Mouse (Mus musculus): ENCODE results near the gene Rmnd5b.
A peak's percentile ranks its signal among the peaks of the same experiment; 100 is the strongest.

Rmnd5b gene

GRCm38 (mm10) chr11:51591915-51592314 is 43.8 kb downstream of the Rmnd5b start:
- no peak for DNase-seq (ENCODE audit: low read depth, low spot score)

- DNase-seq (ENCODE audit: low read depth, low spot score) = no peak
Observed at GRCm38 (mm10) chr11:51591168-51591567, 44.5 kb downstream of the Rmnd5b start.

- no peak for DNase-seq (ENCODE audit: low read depth, low spot score)
Observed at GRCm38 (mm10) chr11:51590002-51590401, 45.7 kb downstream of the Rmnd5b start.

DNA sequence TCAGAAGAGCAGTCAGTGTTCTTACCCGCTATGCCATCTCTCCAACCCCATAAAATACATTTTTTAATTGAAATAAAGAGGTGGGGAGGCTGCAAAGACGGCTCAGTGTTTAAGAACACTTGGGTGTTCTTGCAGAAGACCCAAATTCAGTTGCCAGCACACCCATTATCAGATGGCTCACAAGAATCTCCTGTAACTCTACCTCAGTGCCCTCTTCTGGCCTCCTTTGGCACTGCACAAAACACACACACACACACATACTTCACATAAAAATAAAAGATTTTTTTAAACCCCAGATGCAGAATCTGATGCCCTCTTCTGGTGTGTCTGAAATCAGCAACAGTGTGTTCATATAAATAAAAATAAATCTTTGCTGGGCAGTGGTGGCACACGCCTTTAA is 46.9 kb downstream of the Rmnd5b start:
- peak; percentile 39 for DNase-seq (ENCODE audit: low read depth, low spot score)

DNA sequence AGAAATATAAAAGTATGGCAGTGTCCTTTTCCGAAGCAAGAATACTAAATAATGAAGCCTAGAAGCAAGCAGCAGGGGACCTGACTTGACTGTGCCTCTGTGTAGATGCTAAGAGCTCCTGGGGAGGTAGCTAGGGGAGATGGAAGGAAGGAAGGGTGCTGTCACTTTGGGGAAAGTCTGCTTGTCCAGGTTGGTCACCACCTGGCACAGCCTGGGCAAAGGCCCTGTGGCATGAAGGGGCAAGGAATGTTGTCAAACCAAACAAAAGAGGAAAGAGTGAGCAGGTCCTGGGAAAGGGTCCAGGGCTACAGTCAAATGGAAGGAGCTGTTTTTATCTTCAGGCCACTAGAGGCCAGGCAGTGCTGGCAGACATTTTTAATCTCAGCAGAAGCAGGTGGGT is 48.6 kb downstream of the Rmnd5b start:
- DNase-seq (ENCODE audit: low read depth, low spot score) = no peak

GRCm38 (mm10) chr11:51586411-51586810 is 49.3 kb downstream of the Rmnd5b start:
- no peak for DNase-seq (ENCODE audit: low read depth, low spot score)

GRCm38 (mm10) chr11:51585608-51586252 is 50.0 kb downstream of the Rmnd5b start:
- DNase-seq (ENCODE audit: low read depth, low spot score) = peak; percentile 51

DNA sequence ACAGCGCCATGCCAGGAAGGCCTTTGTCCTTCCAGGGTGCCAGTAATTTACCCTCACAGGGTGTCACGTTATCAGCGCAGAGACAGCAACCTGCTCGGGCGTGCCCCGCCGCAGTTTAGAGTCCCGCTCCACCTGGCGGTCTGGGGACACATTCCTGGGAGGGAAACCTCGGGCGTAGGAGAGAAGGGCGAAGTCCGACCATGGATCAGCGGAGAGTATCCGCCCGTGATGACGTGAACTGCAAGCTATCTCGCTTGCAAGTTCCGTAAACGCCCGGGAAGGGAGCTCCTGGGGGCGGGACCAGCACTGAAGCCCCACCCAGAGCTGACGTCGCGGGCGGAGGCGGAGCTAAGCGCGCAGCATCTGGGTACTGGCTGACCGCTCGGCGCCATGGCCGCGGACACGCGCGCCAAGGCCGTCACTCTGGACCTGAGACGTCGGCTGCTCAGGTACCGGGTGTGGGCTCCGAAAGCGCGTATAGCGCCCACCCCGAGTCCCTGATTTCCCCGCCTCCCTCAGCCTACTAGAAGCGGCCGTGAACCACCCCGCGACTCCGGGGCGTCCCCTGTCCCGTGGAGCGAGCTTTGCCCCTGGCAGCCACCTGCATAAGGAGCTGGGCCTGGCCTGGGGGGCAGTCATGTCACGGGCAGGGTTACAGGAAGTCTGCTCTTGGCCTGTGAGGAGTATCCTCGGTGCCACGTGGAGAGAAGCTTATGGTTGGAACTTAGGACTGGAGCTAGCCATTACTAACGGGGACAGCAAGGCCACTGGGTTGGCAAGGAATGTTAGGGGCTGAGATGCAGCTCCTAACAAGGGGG is 51.1 kb downstream of the Rmnd5b start, which contains the start of gene Phykpl:
Gene Phykpl, plus strand, starts transcription at position 327 of the 818 bp plus-strand sequence.
- DNase-seq (ENCODE audit: low read depth, low spot score) = peak; percentile 97

- no peak for DNase-seq (ENCODE audit: low read depth, low spot score)
Observed at GRCm38 (mm10) chr11:51584057-51584430, 51.7 kb downstream of the Rmnd5b start.

DNA sequence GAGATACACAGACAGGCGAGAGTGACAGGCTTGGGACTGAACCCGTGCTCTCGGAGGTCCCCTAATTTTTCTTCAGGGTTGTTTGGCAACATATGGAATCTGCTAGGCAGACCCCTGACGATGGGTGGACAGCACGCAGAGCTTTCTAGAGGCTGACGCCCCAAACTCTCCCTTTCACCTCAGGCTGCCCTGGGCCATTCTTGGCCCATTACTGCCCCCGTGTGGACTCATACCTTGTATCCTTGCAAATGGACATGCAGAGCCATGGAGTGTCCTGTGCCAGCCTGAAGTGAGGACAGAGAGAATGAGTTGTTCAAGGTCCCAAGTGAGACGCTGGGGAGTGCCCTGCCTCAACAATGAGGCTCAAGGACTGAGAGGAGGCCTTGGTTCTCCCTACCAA is 53.0 kb downstream of the Rmnd5b start:
- peak; percentile 83 for DNase-seq (ENCODE audit: low read depth, low spot score)

DNA sequence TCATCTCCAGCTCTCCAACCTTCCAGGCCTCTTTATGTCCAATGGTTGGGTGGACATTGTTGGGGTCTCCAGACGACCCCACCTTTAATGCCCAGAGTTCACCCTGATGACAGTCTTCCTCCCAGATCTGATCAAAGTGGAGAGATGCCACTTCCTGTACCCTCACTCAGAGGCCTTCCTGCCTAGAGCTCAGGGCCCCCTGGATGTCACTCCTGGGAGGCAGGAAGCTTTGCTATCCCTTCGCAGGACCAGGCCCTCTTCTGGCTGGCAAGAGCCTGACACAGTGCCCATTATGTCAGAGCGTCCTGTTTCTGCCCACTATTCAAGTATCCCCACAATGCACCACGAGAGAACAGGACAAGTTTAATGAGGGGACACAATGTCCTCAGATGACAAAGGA is 56.7 kb downstream of the Rmnd5b start:
- DNase-seq (ENCODE audit: low read depth, low spot score) = no peak

DNA sequence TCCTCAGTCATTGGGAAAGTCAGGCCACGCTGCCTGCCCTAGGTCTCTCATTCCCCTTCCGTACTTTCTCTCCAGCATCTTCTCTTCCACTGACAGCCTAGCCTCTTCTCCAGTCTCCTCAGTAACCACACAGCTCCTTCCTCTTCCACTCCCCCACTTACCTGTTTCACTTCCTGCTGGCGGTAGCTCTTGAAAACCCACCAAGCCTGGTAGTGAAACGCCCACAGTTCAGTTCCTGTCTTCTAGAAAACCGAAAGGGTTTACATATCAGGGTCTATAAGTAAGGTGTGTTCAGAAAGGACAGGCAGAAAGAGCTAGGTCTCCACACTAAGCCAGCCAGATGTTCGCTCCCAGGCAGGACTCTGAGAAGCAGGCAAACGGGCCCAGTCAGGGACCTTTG is 58.1 kb downstream of the Rmnd5b start:
- DNase-seq (ENCODE audit: low read depth, low spot score) = peak; percentile 81

GRCm38 (mm10) chr11:51576454-51576853 is 59.2 kb downstream of the Rmnd5b start:
- DNase-seq (ENCODE audit: low read depth, low spot score) = no peak
